Mouse (Mus musculus) lung, embryonic 14.5 days (tissue): ENCODE data around the gene Kcng1. TPM values are rescaled to one million over a fixed set of nuclear protein-coding genes. Genes with fewer than 3 reads are reported as not detected.

Experiments used
- ATAC-seq: fragments of 200-750 bp; cut with Nextera tagmentation; 2 replicates; pipeline ENCODE4 v1.8.0; 2017; ENCODE audit warnings: mild to moderate bottlenecking, moderate TSS enrichment, moderate library complexity; ENCODE audit not compliant: insufficient read depth
- DNase-seq: peaks from one replicate; pipeline ENCODE4 v3.0.0-alpha.2; 2015
- H3K27ac ChIP-seq: fragments of 300-500 bp; sonication (generic); 2 replicates; pipeline ENCODE4 v1.5.1; 2014; ENCODE audit warnings: low read depth, mild to moderate bottlenecking, moderate library complexity
- H3K27me3 ChIP-seq: fragments of 300-500 bp; sonication (generic); 2 replicates; pipeline ENCODE4 v1.6.1; 2014; ENCODE audit warnings: low read length, control low read depth; ENCODE audit not compliant: insufficient read depth
- H3K36me3 ChIP-seq: fragments of 300-500 bp; sonication (generic); 2 replicates; pipeline ENCODE4 v1.6.1; 2014; ENCODE audit warnings: control low read depth; ENCODE audit not compliant: insufficient read depth
- H3K4me1 ChIP-seq: fragments of 300-500 bp; sonication (generic); 2 replicates; pipeline ENCODE4 v1.6.1; 2014; ENCODE audit warnings: antibody characterized with exemption, control low read depth; ENCODE audit not compliant: insufficient read depth
- H3K4me2 ChIP-seq: fragments of 300-500 bp; sonication (generic); 2 replicates; pipeline ENCODE4 v1.6.1; 2014; ENCODE audit warnings: mild to moderate bottlenecking
- H3K4me3 ChIP-seq: fragments of 300-500 bp; sonication (generic); 2 replicates; pipeline ENCODE4 v1.5.1; 2014; ENCODE audit warnings: low read depth, low read length
- H3K9ac ChIP-seq: fragments of 300-500 bp; sonication (generic); 2 replicates; pipeline ENCODE4 v1.6.1; 2014
- H3K9me3 ChIP-seq: fragments of 300-500 bp; sonication (generic); 2 replicates; pipeline ENCODE4 v1.6.1; 2016; ENCODE audit warnings: low read depth, low read length, control low read depth
- CTCF ChIP-seq: IDR thresholded peaks from 2 replicates; pipeline ENCODE4 v1.5.1; 2016; ENCODE audit warnings: antibody characterized with exemption, low read depth
- WGBS: fragments of 180-500 bp; shearing (Covaris S2); extraction: QIAGEN DNeasy Blood & Tissue Kit; methylation state at CpG from one replicate; pipeline ENCODE4 v1.1.7; 2014; 5-methylcytosine and 5-hydroxymethylcytosine counted together
- polyA plus RNA-seq: library from polyadenylated mRNA; unstranded; fragments of >200 nt; fragmentation: Nextera tagmentation; extraction: Ambion mirVana; gene quantifications from 2 replicates; pipeline ENCODE4 v1.2.1, GENCODE M21; 2014

Kcng1 gene
- polyA plus RNA-seq, 1 experiment from 2014 or later: 0.83 TPM

GRCm38 (mm10) chr2:168213788-168214397 lies 67.6 kb downstream of the Kcng1 start:
- Histone ChIP-seq H3K9me3 (no peaks in the 10 kb centered on the region), H3K27me3 (no peaks in the 10 kb centered on the region), H3K4me2 (no peak overlapping the region), H3K9ac (no peak overlapping the region), H3K4me3 (no peak overlapping the region), H3K4me1 (no peaks in the 10 kb centered on the region), H3K27ac (no peak overlapping the region), H3K36me3 (peaks cover 90% of the 10 kb centered on the region)
- DNase-seq: no peak
- WGBS: 57% methylated on average over 5 of the region's 5 CpGs
- ATAC-seq: no peak
- no peak for TF ChIP-seq CTCF

Other genes with a start within 250 kb of the Kcng1 start
- gene Pard6b, start 200.7 kb downstream of the Kcng1 start, polyA plus RNA-seq: 14.0 and 14.1 TPM in 2 replicates
- gene Adnp, start 74.6 kb downstream of the Kcng1 start, polyA plus RNA-seq: 12.4 and 16.2 TPM in 2 replicates
- gene Gm20716, start 51.4 kb downstream of the Kcng1 start, polyA plus RNA-seq: 23.1 and 24.7 TPM in 2 replicates
- gene Dpm1, start 51.1 kb downstream of the Kcng1 start, polyA plus RNA-seq: 81.4 and 84.6 TPM in 2 replicates
- gene Mocs3, start 51.1 kb downstream of the Kcng1 start, polyA plus RNA-seq: 7.7 and 10.0 TPM in 2 replicates